Mouse (Mus musculus): ENCODE results near the gene Myadml2. TPM values are rescaled to one million over a fixed set of nuclear protein-coding genes. Genes with fewer than 3 reads are reported as not detected.
A peak's percentile ranks its signal among the peaks of the same experiment; 100 is the strongest.

The Myadml2 gene
- total RNA-seq (2012; rRNA removed), result 0.68 and 0.88 TPM in 2 replicates
- total RNA-seq (2014; rRNA removed), result not detected in 2 replicates
- not detected in 2 replicates for polyA plus RNA-seq (2012; ENCODE audit: insufficient read length, low read depth)

GRCm38 (mm10) chr11:120648001-120648476 is at the start of gene Myadml2:
Gene Myadml2, minus strand, starts transcription at chr11:120648158.
- dilution Hi-C loops (cut with MboI; ENCODE audit: extremely low pct_ligation_motif_present, extremely low pct_unique_long_range_greater_than_20kb, low sequenced_read_pairs) (no loop called here), in situ Hi-C loops (cut with MboI; ENCODE audit: low pct_ligation_motif_present, low pct_unique_long_range_greater_than_20kb, low sequenced_read_pairs) (no loop called here)
- Histone ChIP-seq H3K79me2 (replicated peaks; ENCODE audit: control insufficient read depth, extremely low read depth, insufficient read depth, poor library complexity, severe bottlenecking) (no peaks in the 10 kb centered on the region), H3K27ac (ENCODE audit: insufficient read depth, low read depth) (peak within 1 kb of the TSS; percentile 18; the same call in 1 of the 2 replicates), H3K36me3 (replicated peaks in 1 of 2; ENCODE audit: control insufficient read depth in 1 of 2, insufficient read depth in 1 of 2, low read length in 1 of 2) (no peaks in the 10 kb centered on the region), H3K4me2 (ENCODE audit: insufficient read depth, low read depth, poor library complexity, severe bottlenecking) (peak within 1 kb of the TSS; percentile 74), H3K4me3 (replicated peaks in 1 of 3; ENCODE audit: low read depth in 2 of 3, low read length in 2 of 3, poor library complexity in 1 of 3) (peak within 1 kb of the TSS; percentile 35 to 46 (median 40)), H3K27me3 (replicated peaks) (peaks cover 3% of the 10 kb centered on the region), H3K9ac (ENCODE audit: insufficient read depth, low read depth) (no peak within 1 kb of the TSS), H3K4me1 (ENCODE audit: control insufficient read depth in 1 of 2, insufficient read depth in 2 of 2) (peaks cover 12 to 31% of the 10 kb centered on the region in 2 experiments), H3K9me3 (replicated peaks; ENCODE audit: low read length) (no peaks in the 10 kb centered on the region)
- TF ChIP-seq POLR2A (IDR thresholded peaks at IDR 0.05; ENCODE audit: low read depth, low read length) (no peak), TCF12 (IDR thresholded peaks at IDR 0.05; ENCODE audit: low read depth, low read length) (peak; percentile 75), CHD2 (IDR thresholded peaks at IDR 0.05; ENCODE audit: low read length) (peak; percentile 93), E2F4 (IDR thresholded peaks at IDR 0.05; ENCODE audit: insufficient replicate concordance, low read depth, low read length) (no peak), ZMIZ1 (IDR thresholded peaks at IDR 0.05; ENCODE audit: low read depth, low read length) (no peak), BHLHE40 (IDR thresholded peaks at IDR 0.05; ENCODE audit: low read depth, low read length) (peak; percentile 45; the same call in 1 of the 2 replicates), SIN3A (IDR thresholded peaks at IDR 0.05; ENCODE audit: low read length) (no peak), MAFK (IDR thresholded peaks at IDR 0.05; ENCODE audit: insufficient replicate concordance, low read length) (no peak), ZKSCAN1 (IDR thresholded peaks at IDR 0.05; ENCODE audit: borderline replicate concordance, low read depth, low read length) (no peak), RAD21 (IDR thresholded peaks at IDR 0.05; ENCODE audit: low read depth, low read length) (peak; percentile 0), MEF2A (IDR thresholded peaks at IDR 0.05; ENCODE audit: borderline replicate concordance, low read depth, low read length) (peak; percentile 95), CTCF (conservative IDR thresholded peaks at IDR 0.05 in 1 of 2, IDR thresholded peaks at IDR 0.05 in 1 of 2; ENCODE audit: low read depth in 2 of 2, low read length in 2 of 2) (peak in 1 of 2 experiments; percentile 42; a peak in 2 of 4 replicates), MXI1 (IDR thresholded peaks at IDR 0.05; ENCODE audit: low read depth, low read length) (peak; percentile 48; the same call in 1 of the 2 replicates), EP300 (IDR thresholded peaks at IDR 0.05; ENCODE audit: low read length) (peak; percentile 41; the same call in 1 of the 2 replicates), SMC3 (IDR thresholded peaks at IDR 0.05; ENCODE audit: low read depth, low read length) (no peak), KAT2A (IDR thresholded peaks at IDR 0.05; ENCODE audit: insufficient replicate concordance, low read length) (no peak), MAZ (IDR thresholded peaks at IDR 0.05; ENCODE audit: low read depth, low read length) (peak; percentile 79; the same call in 1 of the 2 replicates), ELF1 (IDR thresholded peaks at IDR 0.05; ENCODE audit: low read depth, low read length) (peak; percentile 27; the same call in 1 of the 2 replicates), IRF4 (IDR thresholded peaks at IDR 0.05; ENCODE audit: low read depth, low read length) (peak; percentile 65), RCOR1 (conservative IDR thresholded peaks at IDR 0.05; ENCODE audit: low read depth, low read length) (peak; percentile 46; the same call in 1 of the 2 replicates), MYC (IDR thresholded peaks at IDR 0.05; ENCODE audit: low read depth, low read length) (no peak), JUND (conservative IDR thresholded peaks at IDR 0.05; ENCODE audit: low read depth, low read length) (0 out of 2 replicates have a peak, but pooled peaks have one; percentile 8), GABPA (IDR thresholded peaks at IDR 0.05; ENCODE audit: insufficient replicate concordance, low read depth, low read length) (no peak), PAX5 (IDR thresholded peaks at IDR 0.05; ENCODE audit: low read length) (no peak), USF2 (conservative IDR thresholded peaks at IDR 0.05; ENCODE audit: low read depth, low read length) (no peak), NRF1 (IDR thresholded peaks at IDR 0.05; ENCODE audit: low read depth, low read length) (no peak), USF1 (IDR thresholded peaks at IDR 0.05; ENCODE audit: low read depth, low read length) (no peak), ETS1 (conservative IDR thresholded peaks at IDR 0.05; ENCODE audit: low read depth, low read length) (peak; percentile 61; the same call in 1 of the 2 replicates), POLR2AphosphoS2 (IDR thresholded peaks at IDR 0.05; ENCODE audit: low read depth, low read length) (no peak), HCFC1 (IDR thresholded peaks at IDR 0.05; ENCODE audit: low read depth, low read length) (peak; percentile 32; the same call in 1 of the 2 replicates)
- peak; percentile 85 for DNase-seq (ENCODE audit: extremely low read depth)
